Mouse (Mus musculus) ES-E14 (cell line): Measurements from ENCODE around the gene Tbc1d15.

Experiments
- CHD2 ChIP-seq: IDR thresholded peaks from 2 replicates; pipeline ENCODE4 v1.6.1; 2014; ENCODE audit warnings: mild to moderate bottlenecking, low read depth, low read length, inconsistent platforms
- HCFC1 ChIP-seq: IDR thresholded peaks from 2 replicates; pipeline ENCODE4 v1.6.1; 2012; ENCODE audit warnings: low read length, inconsistent platforms, borderline replicate concordance; ENCODE audit not compliant: insufficient read depth
- MAFK ChIP-seq: IDR thresholded peaks from 2 replicates; pipeline ENCODE4 v1.6.1; 2014; ENCODE audit warnings: mild to moderate bottlenecking, low read depth, low read length, inconsistent platforms; ENCODE audit not compliant: insufficient read depth
- ZC3H11A ChIP-seq: IDR thresholded peaks from 2 replicates; pipeline ENCODE4 v1.6.1; 2012; ENCODE audit warnings: low read depth, mild to moderate bottlenecking, inconsistent platforms, low read length, borderline replicate concordance
- ZNF384 ChIP-seq: IDR thresholded peaks from 2 replicates; pipeline ENCODE4 v1.6.1; 2012; ENCODE audit warnings: low read depth, low read length, inconsistent platforms

GRCm38 (mm10) chr10:115235501-115235900 lies 15.8 kb downstream of the Tbc1d15 start:
- TF ChIP-seq HCFC1, result no peak
- no peak for TF ChIP-seq CHD2
- TF ChIP-seq MAFK, result no peak
- TF ChIP-seq ZC3H11A, result no peak
- no peak for TF ChIP-seq ZNF384
